Mouse (Mus musculus) cortical plate, adult 2 months (tissue): Measurements from ENCODE around the gene Tff3.

Source experiments
- CTCF ChIP-seq: fragments of 200-500 bp; IDR thresholded peaks from 2 replicates; pipeline ENCODE4 v1.5.1; 2011; ENCODE audit warnings: mild to moderate bottlenecking, control low read depth, low read length; ENCODE audit not compliant: insufficient read depth; ENCODE audit errors: extremely low read depth
- POLR2A ChIP-seq: fragments of 200-500 bp; IDR thresholded peaks from 2 replicates; pipeline ENCODE4 v1.6.1; 2011; ENCODE audit warnings: mild to moderate bottlenecking, low read length, control low read depth; ENCODE audit not compliant: insufficient read depth; ENCODE audit errors: extremely low read depth

DNA sequence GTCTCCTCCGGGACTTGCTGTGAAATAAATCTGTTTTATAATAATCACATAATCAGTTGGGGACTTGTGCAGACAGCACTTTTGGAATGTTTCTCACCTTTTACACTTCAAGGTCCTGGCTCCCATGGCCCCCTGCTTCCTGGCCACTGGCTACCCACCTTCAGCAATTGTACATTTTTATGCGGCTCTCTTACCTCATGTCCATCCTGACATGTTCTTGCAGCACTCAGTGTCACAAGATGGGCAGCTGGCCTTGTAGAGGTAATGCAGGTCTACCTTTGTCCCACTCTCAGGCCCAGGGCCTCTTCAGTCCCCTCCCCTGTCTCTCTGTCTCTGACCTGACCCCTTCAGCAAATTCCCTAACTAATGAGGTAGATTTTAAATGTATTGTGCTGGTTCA is 32.6 kb downstream of the Tff3 start:
- TF ChIP-seq POLR2A (no peak), CTCF (no peak)
